Mouse (Mus musculus) left cerebral cortex, postnatal 10 days (tissue): Measurements from ENCODE around the gene Arhgap10. TPM values are rescaled to one million over a fixed set of nuclear protein-coding genes. Genes with fewer than 3 reads are reported as not detected.

ENCODE experiments used
- DNase-seq, 2 experiments: peaks; one replicate each; pipeline ENCODE4 v3.0.0; 2021 to 2022; ENCODE audit warnings: low spot score in 2 of 2, mixed read lengths in 1 of 2; ENCODE audit errors: extremely low spot score in 1 of 2
- intact Hi-C: fragments of 180-260 bp; cut with DNase I; formaldehyde crosslinking; loops from one replicate; pipeline ENCODE4 v1.15.1; 2025
- total RNA-seq, 2 experiments: library from RNA; stranded (reverse); gene quantifications; 2 replicates each; pipeline ENCODE4 v1.2.3; 2021

The Arhgap10 gene
- total RNA-seq, 2 experiments from 2014 or later = 11.0 TPM

- intact Hi-C loops = no loop called here
- DNase-seq = no peak
These were observed 58.1 kb downstream of the Arhgap10 start for GRCm38 (mm10) chr8:77459696-77460095.

DNA sequence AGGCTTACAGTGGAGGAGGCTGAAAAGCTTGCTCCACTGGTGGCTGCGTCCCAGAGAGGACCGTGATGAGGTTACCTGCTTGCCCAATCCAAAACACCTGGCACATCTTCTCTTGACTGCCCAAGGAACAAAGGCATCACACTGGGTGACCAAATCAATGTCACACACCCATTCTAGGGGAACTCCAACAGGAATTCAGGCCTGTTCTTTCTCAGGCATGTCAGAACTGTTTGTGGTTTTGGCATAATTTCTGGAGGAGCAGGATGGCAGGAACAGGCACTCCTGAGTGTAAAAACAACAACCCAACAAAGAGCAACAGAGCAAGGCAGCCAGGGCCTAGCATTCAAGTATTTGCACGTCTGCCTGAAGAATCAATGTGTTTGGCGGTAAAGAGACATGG lies 59.2 kb downstream of the Arhgap10 start:
- intact Hi-C loops = no loop called here
- no peak for DNase-seq

- intact Hi-C loops = no loop called here
- DNase-seq = no peak
These were observed 61.5 kb downstream of the Arhgap10 start for GRCm38 (mm10) chr8:77456263-77456662.

- intact Hi-C loops = no loop called here
- no peak for DNase-seq
These were observed 63.9 kb downstream of the Arhgap10 start for GRCm38 (mm10) chr8:77453836-77454235.

DNA sequence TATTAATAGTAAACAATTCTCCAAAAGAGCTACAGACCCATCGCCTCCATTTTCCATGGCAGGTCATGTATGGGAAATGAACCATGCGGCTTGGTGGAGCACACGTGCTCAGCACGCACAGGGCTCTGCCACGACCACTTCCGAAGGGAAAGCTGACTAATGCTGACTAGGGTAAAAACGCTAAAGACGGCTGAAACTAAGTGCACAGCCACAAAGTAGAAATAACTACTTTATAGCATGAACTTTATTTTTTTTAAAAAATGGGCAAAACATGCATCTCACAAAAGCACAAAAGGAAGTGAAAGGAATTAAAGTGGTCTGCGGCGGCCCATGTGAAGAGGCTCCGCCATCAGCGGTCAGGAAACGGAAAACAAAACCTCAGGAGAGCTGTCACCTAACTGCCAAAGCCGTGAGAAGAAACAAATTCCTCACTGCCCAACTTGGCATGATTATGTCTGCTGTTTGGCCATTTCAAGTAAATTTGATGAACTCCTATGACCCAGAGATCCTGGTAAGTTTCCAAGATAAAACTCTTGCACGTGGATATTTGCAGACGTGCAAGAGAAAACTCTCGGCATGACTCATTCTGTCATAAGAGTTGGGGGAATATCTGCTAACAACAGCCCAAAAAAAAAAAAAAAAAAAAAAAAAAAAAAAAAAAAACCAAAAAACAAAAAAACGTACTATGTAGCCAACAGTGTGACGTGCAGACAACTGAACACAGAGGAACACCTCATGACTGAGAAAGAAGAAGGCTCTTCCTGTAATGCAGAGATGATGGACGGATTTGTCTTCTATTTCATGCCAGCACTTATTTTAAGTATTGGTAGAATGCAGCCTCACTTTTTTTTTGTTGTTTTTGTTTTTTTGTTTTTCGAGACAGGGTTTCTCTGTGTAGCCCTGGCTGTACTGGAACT lies 66.0 kb downstream of the Arhgap10 start:
- DNase-seq = no peak
- intact Hi-C loops = no loop called here

DNA sequence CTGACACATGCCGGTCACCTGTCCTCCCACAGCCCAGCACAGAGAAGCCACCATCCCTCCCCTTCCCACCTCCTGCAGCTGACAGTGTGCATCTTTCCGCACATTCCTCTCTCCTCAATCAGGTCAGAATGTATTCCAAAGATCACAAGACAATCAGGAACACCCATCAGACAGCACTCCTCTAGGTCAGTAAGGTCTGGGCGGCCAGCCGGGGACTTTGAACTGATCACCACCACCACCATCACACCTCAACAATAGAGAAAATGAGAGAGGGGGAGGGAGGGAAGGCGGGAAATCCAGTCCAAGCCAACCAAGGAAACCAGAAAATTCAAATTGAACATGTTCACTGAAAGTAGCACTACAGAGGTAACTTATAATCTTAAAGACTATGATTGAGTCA lies 66.7 kb downstream of the Arhgap10 start:
- intact Hi-C loops = no loop called here
- DNase-seq = no peak

DNA sequence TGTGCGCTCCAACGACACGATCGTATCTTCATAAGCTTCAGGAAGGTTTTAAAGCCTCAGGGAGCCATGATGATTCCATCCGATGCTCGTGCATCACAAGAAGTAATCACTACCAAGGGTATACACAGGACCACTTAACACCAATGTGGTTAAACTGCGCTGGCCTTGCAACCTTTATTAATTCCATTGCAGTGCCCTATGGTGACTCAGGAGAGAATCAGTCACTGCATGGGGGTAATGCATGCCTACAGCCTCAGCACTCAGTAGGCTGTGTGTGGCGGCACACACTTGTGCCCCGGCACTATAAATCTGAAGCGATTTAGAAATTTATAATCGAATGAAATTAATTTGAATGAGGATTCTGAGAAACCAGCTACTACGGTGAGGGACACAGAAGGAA lies 71.5 kb downstream of the Arhgap10 start:
- intact Hi-C loops = no loop called here
- DNase-seq = no peak

DNA sequence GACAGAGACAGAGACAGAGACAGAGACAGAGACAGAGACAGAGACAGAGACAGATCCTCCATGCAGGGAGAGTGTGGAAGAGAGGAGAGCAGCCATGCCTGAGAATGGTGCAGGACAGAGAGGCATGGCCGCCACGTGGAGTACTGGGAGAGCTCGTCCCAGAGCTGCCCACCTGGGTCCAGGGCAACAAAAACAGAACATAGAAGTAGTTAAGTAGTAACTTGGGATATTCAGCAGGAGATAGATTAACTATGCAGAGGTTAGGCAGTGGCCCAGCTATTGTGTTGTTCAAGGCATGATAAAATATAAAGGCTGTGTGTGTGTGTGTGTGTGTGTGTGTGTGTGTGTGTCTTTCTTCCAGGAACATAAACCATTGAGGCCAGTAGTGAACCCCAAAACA lies 72.1 kb downstream of the Arhgap10 start:
- intact Hi-C loops = no loop called here
- no peak for DNase-seq

GRCm38 (mm10) chr8:77444166-77444870 lies 73.4 kb downstream of the Arhgap10 start:
- intact Hi-C loops = loop anchor here (5.0 kb wide), 1 partner anchor 73 kb away; the partner anchor contains the start of gene Arhgap10
- peak in 1 of 2 experiments; percentile 52 for DNase-seq

GRCm38 (mm10) chr8:77442452-77442851 lies 75.3 kb downstream of the Arhgap10 start:
- intact Hi-C loops = loop anchor here (5.0 kb wide), 1 partner anchor 75 kb away; the partner anchor contains the start of gene Arhgap10
- no peak for DNase-seq

DNA sequence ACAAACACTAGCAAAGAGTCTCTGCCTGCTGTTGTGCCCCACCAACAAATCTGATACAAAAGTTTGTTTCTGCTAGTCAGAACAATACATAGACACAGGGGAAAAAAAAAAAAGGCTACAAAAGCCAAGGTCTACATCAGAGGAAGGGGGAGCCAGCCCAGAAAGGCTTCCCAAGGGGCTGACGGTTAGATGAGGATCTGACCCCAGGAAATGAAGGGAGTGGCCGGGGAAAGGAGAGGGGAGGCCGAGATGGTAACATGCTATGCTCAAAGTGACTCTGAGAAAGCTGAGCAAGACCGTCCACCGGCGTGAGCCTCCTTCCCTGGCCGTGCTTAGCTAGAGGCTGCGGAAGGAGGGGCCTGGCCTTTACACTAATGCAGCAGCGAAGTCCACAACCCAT lies 76.8 kb downstream of the Arhgap10 start:
- intact Hi-C loops = loop anchor here (5.0 kb wide), 1 partner anchor 76 kb away; the partner anchor contains the start of gene Arhgap10
- no peak for DNase-seq

- intact Hi-C loops = loop anchor here (5.0 kb wide), 1 partner anchor 77 kb away; the partner anchor contains the start of gene Arhgap10
- no peak for DNase-seq
These were observed 77.4 kb downstream of the Arhgap10 start for GRCm38 (mm10) chr8:77440324-77440880.

- intact Hi-C loops = loop anchor here (5.0 kb wide), 1 partner anchor 78 kb away; the partner anchor contains the start of gene Arhgap10
- DNase-seq = no peak
These were observed 78.1 kb downstream of the Arhgap10 start for GRCm38 (mm10) chr8:77439670-77440069.

DNA sequence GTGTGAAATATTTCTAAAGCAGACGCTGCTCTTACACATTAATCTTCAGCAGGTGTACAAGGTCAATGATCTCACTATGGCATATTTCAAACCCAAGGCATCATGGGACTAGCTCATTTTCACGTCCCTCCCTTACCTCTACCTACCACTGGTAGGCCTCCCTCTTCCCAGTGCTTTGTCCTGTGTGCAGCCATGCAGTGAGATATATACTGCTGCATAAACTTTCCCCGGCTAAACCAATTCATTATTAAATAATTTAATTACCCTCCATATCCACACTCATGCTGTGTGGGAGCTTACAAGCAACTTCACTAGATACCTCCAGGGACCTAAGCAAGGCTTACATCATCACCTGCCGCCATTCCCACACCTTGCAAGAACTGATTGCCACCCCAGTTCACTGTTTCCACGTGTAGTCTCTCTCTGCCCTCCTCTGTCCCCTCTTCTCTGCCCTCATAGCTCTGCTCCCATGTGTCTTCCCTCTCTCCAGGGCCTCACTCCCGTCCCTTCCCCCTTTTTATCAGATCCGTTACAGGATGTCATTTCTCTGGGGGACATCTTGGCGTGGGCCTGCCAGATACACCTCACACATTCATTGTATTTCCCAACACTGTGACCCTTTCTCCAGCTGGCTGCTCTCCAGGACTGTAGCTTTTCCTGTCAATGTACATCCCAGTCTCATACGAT lies 79.8 kb downstream of the Arhgap10 start:
- no peak for DNase-seq
- intact Hi-C loops = no loop called here

DNA sequence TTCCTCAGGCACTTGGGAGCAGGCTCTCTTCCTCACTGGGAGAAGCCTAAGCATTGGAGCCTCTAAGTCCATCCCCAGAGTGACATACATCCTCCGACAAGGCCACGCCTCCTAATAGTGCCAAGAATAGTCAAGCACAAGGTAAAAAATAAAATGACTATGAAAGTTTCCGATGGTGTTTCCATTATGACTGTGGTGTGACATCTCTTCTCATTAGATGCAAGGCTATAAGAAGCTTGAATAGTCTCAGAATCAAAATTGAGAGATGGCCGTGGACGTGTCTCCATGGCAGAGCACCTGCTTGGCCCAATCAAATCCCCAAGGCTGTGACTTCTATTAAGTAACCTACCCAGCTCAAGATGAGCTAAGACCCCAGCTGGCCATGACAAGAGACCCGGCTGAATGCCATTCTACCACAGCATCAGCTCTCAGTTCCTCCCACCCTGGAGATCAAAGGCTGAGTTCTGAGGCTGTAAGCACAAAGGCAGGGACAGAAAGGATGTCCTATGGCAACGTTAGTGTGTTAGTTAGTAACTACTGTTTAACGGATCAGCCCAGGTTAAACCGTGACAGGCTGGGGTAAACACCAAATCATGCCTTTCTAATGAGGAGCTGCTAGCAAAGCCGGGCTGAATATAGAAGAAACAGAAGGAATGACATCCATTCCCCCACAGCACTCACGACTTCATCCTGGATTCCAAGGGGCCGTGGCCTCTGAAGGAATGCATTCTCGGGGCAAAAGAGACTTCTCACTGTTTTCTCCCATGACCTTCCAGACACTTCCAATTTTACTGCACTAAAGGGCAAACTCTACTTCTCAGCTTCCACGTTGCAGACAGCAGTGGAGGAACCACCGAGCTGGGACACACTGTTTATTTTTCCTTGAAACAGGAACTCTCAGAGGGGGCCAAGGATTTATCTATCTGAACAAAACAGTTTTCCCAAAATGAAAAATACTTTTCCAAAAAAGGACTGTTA lies 81.5 kb downstream of the Arhgap10 start:
- DNase-seq = no peak

DNA sequence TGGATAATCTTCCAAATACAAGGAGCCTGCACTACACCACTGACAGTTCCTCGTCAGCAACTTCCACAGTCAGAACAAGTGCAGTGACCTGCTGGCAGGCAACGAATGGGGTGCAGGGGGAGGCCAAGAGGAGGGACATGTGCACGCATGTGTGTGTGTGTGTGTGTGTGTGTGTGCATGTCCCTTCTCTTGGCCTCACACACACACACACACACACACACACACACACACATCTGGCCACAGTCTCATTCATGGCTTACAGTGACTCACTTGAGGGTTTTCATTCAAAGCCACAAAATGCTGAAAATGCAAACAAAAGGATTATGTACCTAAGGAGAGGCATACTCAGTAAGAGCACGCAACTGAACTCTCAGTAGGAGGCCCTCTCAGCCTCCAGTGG lies 84.5 kb downstream of the Arhgap10 start:
- intact Hi-C loops = no loop called here
- no peak for DNase-seq

More for the DNA sequence above, 81.5 kb downstream of the Arhgap10 start:
- intact Hi-C loops = no loop called here

DNA sequence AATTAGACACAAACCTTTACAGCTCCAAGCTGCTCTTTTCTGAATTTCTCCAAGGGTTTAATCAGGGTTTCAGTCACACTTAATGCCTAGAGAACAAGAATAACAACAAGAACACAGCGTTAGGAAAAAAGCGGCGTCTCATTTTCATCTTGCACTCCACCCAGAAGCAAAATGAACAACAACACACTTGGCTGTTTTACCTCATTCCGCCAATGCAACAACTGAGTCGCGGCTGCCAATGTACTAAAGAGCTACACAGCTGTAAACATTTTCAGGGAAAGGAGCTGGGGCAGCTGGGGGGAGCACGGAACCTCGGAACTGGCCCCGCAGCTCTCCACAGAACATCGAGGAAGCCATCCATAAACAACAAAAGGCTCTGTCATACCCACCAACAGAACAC lies 85.0 kb downstream of the Arhgap10 start:
- intact Hi-C loops = no loop called here
- no peak for DNase-seq

- intact Hi-C loops = loop anchor here (5.0 kb wide), 1 partner anchor 89 kb away; the partner anchor contains the start of gene Arhgap10
- no peak for DNase-seq
These were observed 89.3 kb downstream of the Arhgap10 start for GRCm38 (mm10) chr8:77428420-77428819.
